Mouse (Mus musculus) heart, postnatal 0 days (tissue): ENCODE measurements at regions not wholly inside any gene's neighbourhood (a gene's known extent, or its start where the extent isn't known, plus 50 kb on each side); places are given as distances from the start of the nearest gene placed in this dataset.

Source experiments
- CTCF ChIP-seq: IDR thresholded peaks from 2 replicates; pipeline ENCODE4 v1.5.1; 2016; ENCODE audit warnings: antibody characterized with exemption, control low read depth, low read depth
- EP300 ChIP-seq: IDR thresholded peaks from 2 replicates; pipeline ENCODE4 v1.6.1; 2016; ENCODE audit warnings: antibody characterized with exemption, low read depth

- no peak for TF ChIP-seq CTCF
- TF ChIP-seq EP300, result no peak
These were observed 312.3 kb downstream of the Cenpc1 start for GRCm38 (mm10) chr5:85753109-85753508.
